Mouse (Mus musculus) layer of hippocampus, adult 9-11 months (tissue): ENCODE measurements at regions not wholly inside any gene's neighbourhood (a gene's known extent, or its start where the extent isn't known, plus 50 kb on each side); places are given as distances from the start of the nearest gene placed in this dataset.
"Not testable (repeated sequence)": the region's sequence is repeated elsewhere in the genome, so short reads cannot be mapped to it uniquely, and the experiment has no call there.

ENCODE experiments used
- DNase-seq: peaks from one replicate; pipeline ENCODE4 v3.0.0; 2022

DNA sequence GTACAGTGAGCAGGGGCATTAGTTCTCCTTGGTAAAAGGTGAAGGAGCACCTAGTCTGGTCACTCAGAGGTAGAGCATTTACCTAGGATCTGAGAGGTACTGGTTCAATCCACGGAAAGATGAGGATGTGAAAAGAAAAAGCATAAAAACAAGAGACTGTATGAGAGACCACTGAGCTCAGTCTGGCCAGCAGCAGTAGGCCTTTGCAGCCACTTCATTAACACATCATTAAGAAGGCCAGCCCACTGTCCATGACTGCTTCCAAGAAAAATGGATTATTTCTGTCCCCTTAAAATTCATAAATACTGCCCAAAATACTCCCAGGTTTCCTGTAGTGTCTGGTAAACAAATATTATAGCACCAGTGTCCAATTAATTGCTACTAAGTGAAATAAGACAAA is 499.3 kb upstream of the 4930578C19Rik start:
- DNase-seq, result no peak

DNA sequence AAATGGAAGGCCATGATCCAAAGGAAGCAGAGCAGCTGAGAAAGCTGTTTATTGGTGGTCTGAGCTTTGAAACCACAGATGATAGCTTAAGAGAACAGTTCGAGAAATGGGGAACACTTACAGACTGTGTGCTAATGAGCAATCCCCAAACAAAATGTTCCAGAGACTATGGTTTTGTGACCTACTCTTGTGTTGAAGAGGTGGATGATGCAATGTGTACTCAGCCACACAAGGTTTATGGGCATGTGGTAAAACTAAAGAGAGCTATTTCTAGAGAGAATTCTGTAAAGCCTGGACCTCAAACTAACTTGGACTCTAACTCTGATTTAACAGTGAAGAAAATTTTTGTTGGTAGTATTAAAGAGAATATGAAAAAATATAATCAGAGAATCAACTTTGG is 481.4 kb upstream of the 4930578C19Rik start:
- no peak for DNase-seq

DNA sequence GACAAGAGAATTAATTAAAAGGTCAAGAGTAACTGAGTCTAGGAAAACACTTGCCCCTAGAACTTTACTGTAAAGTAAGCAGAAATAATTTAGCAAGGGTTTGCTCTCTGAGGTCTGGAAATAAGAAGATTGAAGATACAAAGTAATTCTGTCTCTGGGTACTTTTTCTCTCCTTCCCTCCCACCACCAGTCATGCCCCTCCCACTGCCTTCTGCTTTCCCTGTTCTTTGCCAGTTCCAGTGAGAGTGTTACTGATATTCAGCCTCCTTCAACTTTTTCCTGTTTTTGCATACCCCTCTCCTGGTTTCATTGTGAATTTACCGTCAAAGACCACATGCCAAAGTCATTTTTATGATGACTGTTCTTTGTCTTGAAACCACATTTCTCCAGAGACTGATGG is 472.1 kb upstream of the 4930578C19Rik start:
- peak; percentile 8 for DNase-seq

DNA sequence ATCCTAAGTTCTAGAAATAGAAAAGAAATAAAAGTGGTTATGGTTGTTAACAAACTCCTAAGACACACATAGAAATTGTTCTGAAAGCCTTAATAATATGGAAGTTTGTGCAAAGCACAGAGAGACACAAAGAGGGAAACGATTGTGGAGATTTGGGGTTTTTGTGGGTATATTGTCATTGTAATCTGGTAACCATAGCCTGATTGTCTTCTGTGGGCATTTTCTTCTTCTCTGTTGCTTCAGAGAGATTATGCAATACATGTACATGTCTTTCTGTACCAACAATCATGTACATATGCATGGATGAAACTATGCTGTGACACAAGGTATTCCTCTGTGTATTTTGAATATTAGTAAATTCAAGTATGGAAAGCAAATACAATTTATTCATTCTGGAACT is 461.9 kb upstream of the 4930578C19Rik start:
- DNase-seq, result no peak

DNA sequence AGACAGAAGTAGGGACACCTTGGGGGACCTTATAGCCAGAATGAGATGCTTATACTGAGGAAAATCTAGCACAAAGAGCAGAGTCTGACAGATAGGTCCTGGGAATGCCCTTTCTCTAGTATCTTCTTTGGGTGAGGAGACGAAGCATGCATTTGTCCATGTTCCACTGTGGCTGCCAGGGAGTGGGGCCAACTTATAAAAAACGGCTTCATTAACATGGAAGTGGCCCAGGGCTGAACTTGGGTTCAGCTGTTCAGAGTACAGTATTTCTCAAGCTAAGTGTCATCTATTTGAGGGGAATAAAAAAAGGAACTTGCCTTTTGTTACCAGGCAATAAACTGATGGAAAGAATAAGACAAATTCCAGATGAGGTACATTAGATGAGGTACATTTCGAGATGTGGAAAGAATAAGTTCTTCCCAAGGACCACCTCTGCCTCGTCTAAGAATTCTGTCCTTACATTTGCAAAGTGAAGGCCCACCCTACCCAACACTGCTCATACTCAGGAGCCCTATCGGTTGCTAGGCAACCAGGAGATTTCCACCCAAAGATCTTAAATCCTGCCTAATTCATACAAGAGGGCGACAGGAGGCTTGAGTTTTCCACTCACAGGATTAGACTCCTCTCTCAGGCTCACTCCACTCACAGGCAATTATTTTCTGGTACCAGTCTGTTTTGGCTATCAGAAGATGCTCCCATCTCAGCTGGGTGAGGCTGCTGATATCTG is 460.3 kb upstream of the 4930578C19Rik start:
- peak; percentile 1 for DNase-seq

DNA sequence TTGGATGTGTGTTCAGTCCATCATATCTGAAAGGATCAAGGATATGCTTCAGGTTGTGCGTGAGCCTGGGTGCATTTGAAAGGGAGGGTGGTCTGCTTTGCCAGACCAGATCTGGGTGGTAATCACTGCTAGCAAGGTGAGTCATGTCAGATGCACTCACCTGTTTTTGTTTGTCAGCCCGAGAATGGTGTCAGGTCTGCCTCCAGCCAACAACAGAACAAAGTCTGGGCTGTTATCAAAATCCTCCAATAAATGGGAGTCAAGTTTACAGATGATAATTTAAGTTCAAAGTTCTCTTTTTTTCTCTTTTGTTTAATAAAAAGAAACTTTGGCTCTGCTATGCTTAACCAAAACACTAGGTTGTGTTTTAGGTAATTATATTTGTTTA is 421.6 kb upstream of the 4930578C19Rik start:
- no peak for DNase-seq

DNA sequence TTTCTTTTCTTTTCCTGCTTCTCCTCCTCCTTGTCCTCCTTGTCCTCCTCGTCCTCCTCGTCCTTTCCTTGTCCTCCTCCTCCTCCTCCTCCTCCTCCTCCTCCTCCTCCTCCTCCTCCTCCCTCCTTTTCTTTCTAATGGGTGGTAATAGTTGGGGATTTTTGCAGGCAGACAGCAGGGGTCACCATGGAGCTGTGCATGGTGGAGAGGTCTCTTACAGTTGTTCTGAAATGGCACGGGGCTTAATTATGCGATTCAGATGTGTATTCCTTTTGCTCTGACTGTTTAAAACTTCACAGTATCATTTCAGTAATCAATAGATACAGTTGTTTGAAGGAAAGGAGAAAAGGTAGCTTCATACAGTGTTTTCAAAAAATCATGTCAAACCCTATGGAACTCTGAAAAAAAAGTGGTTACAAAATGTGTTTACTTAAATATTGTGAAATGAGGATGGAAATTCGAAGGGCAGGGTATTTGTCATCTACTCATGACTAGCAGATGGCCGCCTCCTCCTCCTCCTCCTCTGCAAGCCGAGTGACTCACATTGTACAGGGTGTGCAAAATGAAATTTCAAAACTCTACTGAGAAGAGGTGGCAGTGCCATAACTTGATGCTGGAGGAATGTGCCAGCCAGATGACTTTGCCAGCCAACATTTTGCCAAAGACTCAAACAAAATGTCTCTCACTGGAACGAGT is 421.0 kb upstream of the 4930578C19Rik start:
- DNase-seq, result peak; percentile 75

DNA sequence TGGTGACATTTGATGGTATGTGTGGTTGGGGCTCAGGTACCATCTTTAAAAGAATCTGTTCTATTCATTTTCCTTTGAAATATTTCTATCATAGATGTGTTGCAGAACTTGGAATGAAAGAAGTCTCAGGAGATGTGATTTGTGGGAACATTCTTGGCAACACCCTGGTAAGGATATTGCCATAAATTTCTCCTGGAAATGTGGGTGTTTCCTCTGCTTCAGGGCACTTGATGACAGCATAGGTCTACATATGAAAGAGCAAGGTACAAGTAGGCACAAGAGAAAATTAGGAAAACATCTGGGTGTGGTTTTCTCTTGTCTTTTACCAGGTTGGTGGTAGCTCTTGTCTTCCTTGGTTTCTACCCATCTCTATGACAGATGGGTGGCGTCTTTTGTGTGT is 414.5 kb upstream of the 4930578C19Rik start:
- no peak for DNase-seq

DNA sequence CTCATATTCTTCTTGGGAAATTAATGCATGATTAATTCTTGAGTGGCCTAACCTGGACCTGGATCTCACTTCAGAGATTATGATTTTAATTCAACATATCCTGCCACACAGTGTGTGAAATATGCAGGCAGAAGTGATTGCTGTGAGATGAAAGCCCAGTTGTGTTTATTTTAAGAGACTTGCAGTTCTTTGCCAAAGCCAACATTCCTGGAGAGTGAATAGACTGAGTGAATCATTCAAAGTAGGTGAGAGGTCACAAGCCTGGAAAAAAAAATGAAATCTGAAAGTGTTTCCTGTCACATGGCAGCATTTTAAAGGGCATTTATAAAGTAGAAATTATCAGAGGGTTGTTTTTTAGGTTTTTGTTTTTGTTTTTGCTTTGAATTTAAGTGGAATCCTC is 412.9 kb upstream of the 4930578C19Rik start:
- no peak for DNase-seq

DNA sequence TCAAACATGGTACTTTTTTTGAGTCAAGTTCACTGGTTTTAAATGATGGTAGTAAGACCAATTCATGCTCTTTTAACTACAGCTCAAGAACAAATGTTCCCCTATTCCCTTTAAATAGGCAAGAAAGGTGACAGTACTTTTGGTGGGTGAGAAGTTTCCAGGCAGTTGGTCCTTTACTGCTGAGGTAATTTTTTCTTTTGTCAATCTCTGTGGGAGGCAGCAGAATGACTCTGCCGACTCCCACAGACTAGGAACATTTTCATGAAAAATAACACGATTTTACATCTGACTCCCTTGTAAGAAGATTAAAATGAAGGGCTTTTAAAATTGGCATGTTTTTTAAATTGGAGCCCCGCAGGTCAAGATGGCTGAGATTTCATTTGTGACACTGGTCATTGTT is 377.5 kb upstream of the 4930578C19Rik start:
- no peak for DNase-seq

DNA sequence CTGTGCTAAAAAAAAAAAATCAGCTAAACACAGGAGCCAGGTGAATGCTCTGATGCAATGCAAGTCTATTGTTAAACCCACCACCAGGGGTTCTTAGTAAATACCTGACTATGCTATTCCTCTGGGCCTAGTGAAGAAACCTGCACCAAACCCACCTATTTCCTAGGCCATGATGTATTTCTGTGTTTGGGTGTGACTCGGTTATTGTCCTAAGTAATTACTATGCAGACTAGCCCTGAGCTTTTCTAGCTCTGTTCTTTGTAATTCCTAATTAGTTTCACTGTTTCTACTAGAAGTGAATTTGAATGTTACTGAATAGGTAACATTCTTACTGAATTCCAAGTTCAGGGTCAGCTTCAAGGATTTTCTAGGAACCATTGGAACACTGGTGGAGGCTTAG is 363.8 kb upstream of the 4930578C19Rik start:
- not testable (repeated sequence) for DNase-seq

DNA sequence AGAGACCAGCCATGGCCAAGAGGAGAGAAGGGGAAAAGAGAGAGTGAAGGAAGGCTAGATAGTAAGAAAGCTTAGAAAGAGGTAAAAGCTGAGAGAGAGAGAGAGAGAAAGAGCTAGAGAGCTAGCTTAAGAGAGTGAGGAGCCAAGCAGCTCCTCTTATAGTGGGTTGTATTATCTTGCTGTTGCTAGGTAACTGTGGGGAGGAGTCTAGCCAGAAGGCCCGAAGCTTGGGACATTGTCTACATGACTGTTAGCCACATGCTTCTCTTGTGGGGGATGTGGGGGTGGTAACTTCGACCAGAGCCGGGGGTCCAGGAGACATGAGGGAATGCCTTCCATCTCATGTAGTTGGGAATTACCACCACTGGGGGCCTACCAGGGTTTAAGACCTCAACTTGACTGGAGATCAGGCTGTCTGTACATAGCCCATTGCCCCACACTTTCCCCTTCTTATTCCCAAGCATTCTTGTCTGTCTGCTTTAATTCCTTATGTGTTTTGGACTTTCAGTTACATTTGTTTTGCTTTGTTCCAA is 353.3 kb upstream of the 4930578C19Rik start:
- DNase-seq, result no peak
